Mouse (Mus musculus) stomach, embryonic 16.5 days (tissue): Measurements from ENCODE around the gene Samhd1. TPM values are rescaled to one million over a fixed set of nuclear protein-coding genes. Genes with fewer than 3 reads are reported as not detected.

ENCODE experiments used
- ATAC-seq: fragments of 200-750 bp; cut with Nextera tagmentation; 2 replicates; pipeline ENCODE4 v1.8.0; 2017; ENCODE audit warnings: moderate number of reproducible peaks, moderate TSS enrichment; ENCODE audit not compliant: insufficient read depth, low FRiP score
- H3K27ac ChIP-seq: fragments of 300-500 bp; sonication (generic); 2 replicates; pipeline ENCODE4 v1.5.1; 2014; ENCODE audit warnings: low read length
- H3K27me3 ChIP-seq: fragments of 300-500 bp; sonication (generic); 2 replicates; pipeline ENCODE4 v1.6.1; 2014; ENCODE audit warnings: low read length, control low read depth, mixed read lengths; ENCODE audit not compliant: control insufficient read depth, insufficient read depth
- H3K36me3 ChIP-seq: fragments of 300-500 bp; sonication (generic); 2 replicates; pipeline ENCODE4 v1.6.1; 2014; ENCODE audit warnings: low read length; ENCODE audit not compliant: control insufficient read depth, insufficient read depth
- H3K4me1 ChIP-seq: fragments of 300-500 bp; sonication (generic); 2 replicates; pipeline ENCODE4 v1.6.1; 2014; ENCODE audit warnings: low read length, control low read depth, mixed read lengths; ENCODE audit not compliant: control insufficient read depth, insufficient read depth
- H3K4me2 ChIP-seq: fragments of 300-500 bp; sonication (generic); 2 replicates; pipeline ENCODE4 v1.6.1; 2014; ENCODE audit warnings: low read depth, low read length, mixed read lengths
- H3K4me3 ChIP-seq: fragments of 300-500 bp; sonication (generic); replicated peaks from 2 replicates; pipeline ENCODE4 v1.5.1; 2014; ENCODE audit warnings: mild to moderate bottlenecking, low read length
- H3K9ac ChIP-seq: fragments of 300-500 bp; sonication (generic); 2 replicates; pipeline ENCODE4 v1.6.1; 2014; ENCODE audit warnings: low read length
- H3K9me3 ChIP-seq: fragments of 300-500 bp; sonication (generic); replicated peaks from 2 replicates; pipeline ENCODE4 v1.6.1; 2016; ENCODE audit warnings: low read length, control low read depth; ENCODE audit not compliant: control insufficient read depth
- WGBS: fragments of 180-500 bp; shearing (Covaris S2); extraction: QIAGEN DNeasy Blood & Tissue Kit; methylation state at CpG from one replicate; pipeline ENCODE4 v1.1.7; 2014; 5-methylcytosine and 5-hydroxymethylcytosine counted together
- polyA plus RNA-seq: library from polyadenylated mRNA; unstranded; fragments of >200 nt; fragmentation: Nextera tagmentation; extraction: Ambion mirVana; gene quantifications from 2 replicates; pipeline ENCODE4 v1.2.1, GENCODE M21; 2015

The Samhd1 gene
- polyA plus RNA-seq, 1 experiment from 2014 or later = 29.1 TPM

DNA sequence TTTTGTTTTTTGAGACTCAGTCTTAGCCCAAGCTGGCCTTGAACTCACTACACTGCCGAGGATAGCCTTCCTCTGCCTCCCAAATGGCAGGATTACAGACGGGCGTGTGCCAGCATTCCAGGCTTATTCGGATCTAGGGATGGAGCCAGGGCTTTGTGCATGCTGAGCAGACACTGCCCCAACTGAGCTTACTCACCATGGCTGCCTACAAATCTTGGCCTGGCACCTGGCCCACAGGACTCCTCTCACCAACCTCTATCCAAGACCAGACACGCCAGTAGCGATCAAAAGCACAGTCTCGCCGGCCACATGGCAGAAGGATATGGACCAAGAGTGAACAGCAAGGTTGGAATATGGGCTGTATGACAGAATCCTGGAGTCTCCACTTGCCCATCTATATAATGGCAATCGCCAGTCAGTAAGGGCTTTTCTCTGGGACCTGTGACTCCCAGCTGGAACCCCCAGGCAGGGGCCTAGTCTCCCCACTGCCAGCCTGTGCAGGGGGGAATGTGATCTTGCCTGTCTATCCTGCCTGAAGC lies 60.8 kb downstream of the Samhd1 start:
- 64% methylated on average over 9 of the region's 9 CpGs for WGBS
- H3K9ac ChIP-seq = no peak overlapping the region; the same call in 1 of the 2 replicates

DNA sequence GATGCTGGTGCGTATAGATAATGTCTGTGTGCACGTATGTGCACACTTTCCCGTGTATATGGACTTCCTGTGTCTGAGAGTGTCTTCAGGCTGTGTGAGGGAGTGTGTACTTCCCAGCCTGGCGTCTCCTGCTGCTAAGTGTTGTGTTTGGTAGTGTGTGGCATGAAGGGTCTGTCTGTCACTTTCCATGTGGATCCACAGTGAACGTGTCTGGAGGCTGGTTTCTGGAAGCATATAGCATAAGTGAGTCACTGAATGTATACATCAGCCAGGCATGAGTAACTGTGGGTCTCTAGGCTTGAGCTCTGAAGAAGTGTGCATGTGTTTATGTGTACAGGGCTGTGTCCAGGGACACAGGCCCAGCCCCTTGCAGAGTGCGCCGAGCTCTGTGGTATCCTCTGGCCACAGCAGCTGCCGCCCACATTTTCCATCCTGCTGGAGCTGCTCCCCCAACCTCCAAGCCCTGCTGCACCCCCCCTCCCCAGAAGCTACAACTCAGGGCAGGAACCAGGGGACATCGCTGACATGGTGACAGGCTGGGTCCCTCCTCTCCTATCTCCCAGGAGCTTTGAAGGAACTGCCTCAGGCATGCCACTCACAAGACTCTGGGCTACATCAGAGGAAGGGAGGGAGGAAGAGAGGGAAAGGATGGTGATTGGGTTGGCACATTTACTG lies 61.5 kb downstream of the Samhd1 start:
- no peaks in the 10 kb centered on the region for H3K27me3 ChIP-seq
- no peak overlapping the region for H3K4me2 ChIP-seq
- WGBS = 49% methylated on average over 9 of the region's 9 CpGs
- H3K4me1 ChIP-seq = peaks cover 90% of the 10 kb centered on the region
- H3K4me3 ChIP-seq = no peak overlapping the region
- no peaks in the 10 kb centered on the region for H3K9me3 ChIP-seq
- no peaks in the 10 kb centered on the region for H3K36me3 ChIP-seq
- peak overlapping the region; percentile 28 for H3K27ac ChIP-seq
- peak overlapping the region; percentile 51; the same call in 1 of the 2 replicates for H3K9ac ChIP-seq
- ATAC-seq = no peak

More for the DNA sequence above, 60.8 kb downstream of the Samhd1 start:
- no peaks in the 10 kb centered on the region for H3K27me3 ChIP-seq
- peaks cover 83% of the 10 kb centered on the region for H3K4me1 ChIP-seq
- H3K4me3 ChIP-seq = no peak overlapping the region
- H3K27ac ChIP-seq = peak overlapping the region; percentile 28
- no peaks in the 10 kb centered on the region for H3K36me3 ChIP-seq
- no peaks in the 10 kb centered on the region for H3K9me3 ChIP-seq
- peak overlapping the region; percentile 74; the same call in 1 of the 2 replicates for H3K4me2 ChIP-seq
- no peak for ATAC-seq

DNA sequence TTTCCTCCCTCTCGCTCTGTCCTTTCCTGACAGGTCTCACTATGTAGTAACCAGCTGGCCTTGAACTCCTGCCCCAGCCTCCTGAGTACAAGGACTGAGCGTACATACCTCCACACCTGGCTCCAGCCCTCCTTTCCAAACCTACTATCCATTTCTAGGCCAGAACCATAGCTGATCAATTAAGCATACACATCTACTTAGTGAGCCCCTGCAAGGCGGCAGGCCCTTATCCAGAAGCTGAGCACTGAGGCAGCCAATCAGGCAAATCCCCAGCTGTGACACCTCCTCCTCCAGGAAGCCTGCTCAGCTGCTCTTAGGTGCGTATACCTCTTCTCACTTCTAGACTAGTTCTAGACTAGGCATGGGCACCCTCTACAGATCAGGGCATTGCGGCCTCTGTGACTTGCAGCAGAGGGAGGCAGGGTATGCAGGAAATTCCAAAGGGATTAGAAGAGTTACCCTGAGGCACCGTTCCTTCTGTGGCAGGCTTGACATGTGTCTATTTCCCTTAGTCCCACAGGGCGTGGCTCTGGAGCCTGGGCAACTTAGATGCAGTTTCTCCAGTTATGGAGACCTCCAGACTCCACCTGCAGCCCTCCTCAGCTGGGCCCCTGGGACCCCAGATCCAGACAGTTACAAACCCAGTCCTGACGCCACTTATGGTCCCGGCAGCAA lies 62.6 kb downstream of the Samhd1 start:
- no peak for ATAC-seq
- no peaks in the 10 kb centered on the region for H3K36me3 ChIP-seq
- peak overlapping the region; percentile 58; the same call in 1 of the 2 replicates for H3K27ac ChIP-seq
- H3K4me1 ChIP-seq = peaks cover 91% of the 10 kb centered on the region
- H3K9me3 ChIP-seq = no peaks in the 10 kb centered on the region
- no peak overlapping the region for H3K4me3 ChIP-seq
- H3K4me2 ChIP-seq = no peak overlapping the region
- H3K27me3 ChIP-seq = no peaks in the 10 kb centered on the region
- H3K9ac ChIP-seq = peak overlapping the region; percentile 12; the same call in 1 of the 2 replicates
- 64% methylated on average over 9 of the region's 9 CpGs for WGBS

DNA sequence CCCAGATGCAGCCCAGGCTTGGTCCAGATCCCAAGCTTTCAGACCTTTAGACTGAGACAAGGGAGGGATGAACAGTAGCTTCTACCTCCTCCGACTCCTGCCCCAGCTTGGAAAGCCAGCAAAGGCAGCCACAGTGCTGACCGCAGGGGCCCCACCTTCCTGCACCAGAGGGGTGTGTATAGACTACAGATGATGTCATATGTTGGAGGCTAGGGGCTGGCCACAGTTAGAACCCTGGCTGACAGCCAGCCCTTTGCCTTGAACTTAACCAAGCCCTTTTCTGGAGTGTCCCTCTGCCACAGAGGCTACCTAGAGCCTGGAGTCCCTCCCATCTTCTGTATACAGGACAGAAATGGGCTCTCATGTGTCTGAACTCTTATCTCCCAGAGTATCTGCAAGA lies 63.5 kb downstream of the Samhd1 start:
- Histone ChIP-seq H3K9me3 (no peaks in the 10 kb centered on the region), H3K9ac (peak overlapping the region; percentile 53), H3K4me1 (peaks cover 89% of the 10 kb centered on the region), H3K36me3 (no peaks in the 10 kb centered on the region), H3K27me3 (no peaks in the 10 kb centered on the region), H3K4me2 (peak overlapping the region; percentile 30; the same call in 1 of the 2 replicates), H3K4me3 (no peak overlapping the region), H3K27ac (peak overlapping the region; percentile 86)
- peak; percentile 71 for ATAC-seq
- 10% methylated on average over 2 of the region's 2 CpGs for WGBS

DNA sequence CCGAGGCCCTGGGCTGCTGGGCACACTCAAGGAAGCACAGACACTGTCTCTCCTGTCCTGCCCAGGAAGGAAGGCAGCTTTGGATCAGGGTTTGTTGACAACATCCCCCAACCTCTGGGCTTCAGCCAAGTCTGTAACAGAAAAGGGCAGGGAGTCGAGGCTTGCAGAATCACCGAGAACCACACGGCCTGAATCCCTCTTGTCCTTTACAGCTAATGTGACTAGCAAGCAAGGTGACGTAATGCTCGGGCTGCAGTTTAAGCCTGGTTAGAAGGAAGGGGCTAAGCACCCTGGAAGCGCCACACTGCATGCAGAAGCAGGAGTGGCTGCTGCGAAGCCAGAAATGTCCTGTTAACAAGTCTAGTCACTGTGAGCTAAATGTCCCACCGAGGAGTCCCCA lies 64.7 kb downstream of the Samhd1 start:
- Histone ChIP-seq H3K9ac (peak overlapping the region; percentile 61), H3K4me2 (peak overlapping the region; percentile 27; the same call in 1 of the 2 replicates), H3K9me3 (no peaks in the 10 kb centered on the region), H3K4me3 (0 out of 2 replicates have a peak overlapping the region, but pooled peaks have one; percentile 2), H3K36me3 (no peaks in the 10 kb centered on the region), H3K27ac (peak overlapping the region; percentile 86), H3K27me3 (no peaks in the 10 kb centered on the region), H3K4me1 (peaks cover 86% of the 10 kb centered on the region)
- WGBS = 22% methylated on average over 9 of the region's 9 CpGs
- ATAC-seq = peak; percentile 15; the same call in 1 of the 2 replicates

DNA sequence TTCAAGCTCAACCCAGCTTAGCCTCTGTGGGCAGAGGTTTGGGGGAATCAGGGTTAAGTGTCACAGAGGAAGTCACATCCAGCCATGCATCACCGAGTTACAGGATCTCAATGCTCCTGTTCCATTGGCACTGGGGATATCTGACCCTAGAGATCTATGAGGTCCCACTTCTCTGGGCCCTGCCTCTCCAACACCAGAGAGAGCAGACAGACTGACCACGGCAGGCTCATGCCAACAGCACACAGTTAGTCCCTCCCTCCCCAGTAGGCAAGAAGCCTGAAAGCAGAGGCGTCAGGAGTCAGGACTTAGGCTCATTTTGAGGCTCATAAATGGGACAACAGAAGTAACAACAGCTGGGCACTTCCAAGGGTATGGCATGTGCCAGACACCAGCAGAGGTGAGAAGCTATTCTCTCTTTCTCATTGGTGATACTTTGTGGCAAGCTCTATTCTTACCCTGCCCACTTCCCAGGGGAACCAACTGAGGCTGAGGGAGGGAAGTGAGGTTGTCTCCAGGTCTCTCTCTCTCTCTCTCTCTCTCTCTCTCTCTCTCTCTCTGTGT lies 65.2 kb downstream of the Samhd1 start:
- Histone ChIP-seq H3K27me3 (no peaks in the 10 kb centered on the region), H3K4me3 (no peak overlapping the region), H3K9me3 (no peaks in the 10 kb centered on the region), H3K9ac (peak overlapping the region; percentile 61), H3K27ac (peak overlapping the region; percentile 86), H3K4me1 (peaks cover 86% of the 10 kb centered on the region), H3K36me3 (no peaks in the 10 kb centered on the region), H3K4me2 (peak overlapping the region; percentile 36; the same call in 1 of the 2 replicates)
- no peak for ATAC-seq
- 34% methylated on average over 3 of the region's 3 CpGs for WGBS

DNA sequence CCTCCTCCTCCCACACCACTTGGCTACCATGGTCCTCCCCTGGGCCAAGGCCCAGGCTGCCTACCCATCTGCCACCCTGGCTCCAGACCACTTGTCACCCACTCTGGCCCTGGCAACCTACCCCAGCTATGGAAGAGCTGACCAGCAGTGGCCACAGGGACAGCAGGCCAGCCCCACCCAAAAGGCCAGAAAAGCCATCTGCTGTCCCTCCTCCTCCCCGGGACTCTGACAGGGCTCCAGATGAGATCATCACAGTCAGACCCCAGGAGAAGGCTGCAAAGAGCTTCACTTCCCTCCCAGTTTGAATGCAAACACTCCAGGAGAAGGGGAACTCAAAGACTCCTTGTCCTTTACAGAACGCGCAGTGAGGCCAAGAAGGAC lies 65.7 kb downstream of the Samhd1 start:
- H3K36me3 ChIP-seq = no peaks in the 10 kb centered on the region
- no peak for ATAC-seq
- no peak overlapping the region for H3K4me3 ChIP-seq
- peaks cover 88% of the 10 kb centered on the region for H3K4me1 ChIP-seq
- WGBS = 40% methylated on average over 3 of the region's 3 CpGs
- H3K27me3 ChIP-seq = no peaks in the 10 kb centered on the region
- H3K27ac ChIP-seq = peak overlapping the region; percentile 86
- peak overlapping the region; percentile 36; the same call in 1 of the 2 replicates for H3K4me2 ChIP-seq
- peak overlapping the region; percentile 61 for H3K9ac ChIP-seq
- H3K9me3 ChIP-seq = no peaks in the 10 kb centered on the region

DNA sequence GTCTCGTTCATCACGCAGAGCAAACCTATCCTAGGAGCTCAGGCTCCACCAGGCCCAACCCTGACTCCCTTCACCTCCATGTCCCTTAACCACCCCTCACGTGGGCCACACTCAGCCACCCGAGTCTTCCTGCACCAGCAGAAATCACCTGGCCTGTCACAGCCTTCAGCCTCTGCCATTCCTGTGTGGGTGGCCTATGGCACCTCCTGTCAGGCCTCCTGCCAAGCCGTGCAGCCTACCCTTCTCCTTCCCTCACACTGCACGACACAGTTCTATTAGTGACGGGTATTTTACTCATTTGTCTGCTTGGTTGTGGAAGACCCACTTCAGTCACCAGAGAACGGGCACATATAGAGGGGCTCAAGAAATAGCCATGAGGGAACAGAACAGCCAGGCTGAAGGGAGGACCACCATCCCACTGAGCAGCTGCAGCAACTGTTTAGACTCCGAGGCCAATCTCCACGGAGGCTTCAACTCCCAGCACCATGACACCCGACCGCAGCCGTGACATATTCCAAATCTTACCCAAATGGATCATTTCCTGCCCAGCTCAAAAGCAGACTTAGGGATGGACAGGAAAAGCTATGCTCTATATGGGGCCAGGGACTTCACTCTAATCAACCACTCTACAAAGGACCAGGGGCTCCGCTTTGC lies 66.2 kb downstream of the Samhd1 start:
- Histone ChIP-seq H3K4me2 (peak overlapping the region; percentile 36; the same call in 1 of the 2 replicates), H3K9me3 (no peaks in the 10 kb centered on the region), H3K9ac (peak overlapping the region; percentile 61)

More for the DNA sequence above, 66.2 kb downstream of the Samhd1 start:
- Histone ChIP-seq H3K27ac (peak overlapping the region; percentile 86), H3K4me3 (no peak overlapping the region), H3K27me3 (no peaks in the 10 kb centered on the region), H3K4me1 (peaks cover 86% of the 10 kb centered on the region), H3K36me3 (no peaks in the 10 kb centered on the region)
- 46% methylated on average over 14 of the region's 14 CpGs for WGBS
- ATAC-seq = no peak
